Mouse (Mus musculus): ENCODE results near the gene Patj. TPM values are rescaled to one million over a fixed set of nuclear protein-coding genes. Genes with fewer than 3 reads are reported as not detected.

Patj gene
- total and polyA plus RNA-seq, 2 experiments from 2014 or later, result 11.6 to 24.6 TPM

DNA sequence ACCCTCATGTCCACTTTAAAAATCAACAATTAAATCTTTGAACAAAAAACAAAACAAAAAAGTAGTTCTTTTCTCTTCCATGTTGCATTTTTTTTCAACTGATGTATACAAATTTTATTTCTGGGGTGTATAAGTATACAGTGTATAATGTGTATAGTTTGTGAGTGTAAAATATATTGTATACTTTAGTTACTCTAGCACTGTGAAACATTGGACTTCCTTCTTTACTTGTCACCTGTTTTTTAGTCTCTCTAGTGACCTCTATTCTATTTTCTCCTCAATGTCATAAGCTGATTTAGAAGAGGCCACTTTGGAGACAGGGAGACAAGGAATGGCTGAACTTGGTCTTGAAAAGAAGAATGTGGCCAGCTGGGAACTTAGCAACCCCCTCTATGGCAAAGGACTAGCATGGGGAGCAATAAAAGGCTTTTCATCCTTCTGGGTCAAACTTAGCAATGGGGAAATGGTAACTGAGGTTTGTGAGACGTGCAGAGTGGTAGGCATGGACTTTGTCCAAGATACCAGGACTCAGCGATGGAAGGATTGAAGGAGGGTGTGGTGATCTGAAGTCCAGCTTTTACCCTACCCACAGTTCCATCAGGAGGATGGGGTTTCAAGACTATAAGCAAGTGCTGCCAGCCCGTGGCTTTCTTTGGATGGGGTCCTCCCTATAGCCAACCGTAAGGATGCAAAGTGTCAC is 54.1 kb downstream of the Patj start:
- DNase-seq (ENCODE audit: low spot score) (no peak), ATAC-seq (no peak)
- no peaks in the 10 kb centered on the region for H3K9me3 ChIP-seq (ENCODE audit: low read length)
- no peaks in the 10 kb centered on the region for H3K27me3 ChIP-seq (ENCODE audit: insufficient read depth, low read length)
- no peak overlapping the region for H3K9ac ChIP-seq (replicated peaks; ENCODE audit: low read length)
- H3K27ac ChIP-seq, result no peak overlapping the region
- no peaks in the 10 kb centered on the region for H3K4me1 ChIP-seq (ENCODE audit: insufficient read depth, low read length)
- no peak overlapping the region for H3K4me2 ChIP-seq (ENCODE audit: low read depth, low read length)
- no peaks in the 10 kb centered on the region for H3K36me3 ChIP-seq (ENCODE audit: insufficient read depth, low read length)
- no peak overlapping the region for H3K4me3 ChIP-seq (ENCODE audit: low read length)
- TF ChIP-seq CTCF (IDR thresholded peaks at IDR 0.05; ENCODE audit: low read depth), result no peak
- WGBS, result 75% methylated on average over 4 of the region's 4 CpGs

DNA sequence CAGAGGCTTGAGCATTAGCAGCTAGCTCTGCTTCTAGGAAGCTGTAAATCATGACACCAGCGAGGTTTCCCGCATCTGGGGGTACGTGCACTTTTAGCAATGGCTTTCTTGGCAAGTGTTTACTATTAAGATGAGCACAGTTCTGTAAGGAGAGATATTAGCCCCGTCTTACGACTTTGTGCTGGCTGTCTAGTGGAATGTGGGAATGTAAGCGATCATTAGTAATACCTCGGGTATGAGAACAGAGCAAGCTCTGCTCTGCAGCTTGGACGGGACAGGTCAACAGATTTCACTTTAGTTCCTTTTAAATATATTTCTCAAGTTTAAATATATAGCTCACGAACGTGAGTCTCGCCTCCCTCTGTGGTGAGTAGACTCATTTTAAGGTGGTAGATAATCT is 54.7 kb downstream of the Patj start:
- ATAC-seq (no peak), DNase-seq (ENCODE audit: low spot score) (no peak)
- no peak overlapping the region for H3K27ac ChIP-seq
- H3K9ac ChIP-seq (replicated peaks; ENCODE audit: low read length), result no peak overlapping the region
- WGBS, result 92% methylated on average over 11 of the region's 11 CpGs
- no peak overlapping the region for H3K4me3 ChIP-seq (ENCODE audit: low read length)
- no peak for TF ChIP-seq CTCF (IDR thresholded peaks at IDR 0.05; ENCODE audit: low read depth)
- no peaks in the 10 kb centered on the region for H3K27me3 ChIP-seq (ENCODE audit: insufficient read depth, low read length)
- H3K36me3 ChIP-seq (ENCODE audit: insufficient read depth, low read length), result no peaks in the 10 kb centered on the region
- no peaks in the 10 kb centered on the region for H3K9me3 ChIP-seq (ENCODE audit: low read length)
- no peak overlapping the region for H3K4me2 ChIP-seq (ENCODE audit: low read depth, low read length)
- no peaks in the 10 kb centered on the region for H3K4me1 ChIP-seq (ENCODE audit: insufficient read depth, low read length)

DNA sequence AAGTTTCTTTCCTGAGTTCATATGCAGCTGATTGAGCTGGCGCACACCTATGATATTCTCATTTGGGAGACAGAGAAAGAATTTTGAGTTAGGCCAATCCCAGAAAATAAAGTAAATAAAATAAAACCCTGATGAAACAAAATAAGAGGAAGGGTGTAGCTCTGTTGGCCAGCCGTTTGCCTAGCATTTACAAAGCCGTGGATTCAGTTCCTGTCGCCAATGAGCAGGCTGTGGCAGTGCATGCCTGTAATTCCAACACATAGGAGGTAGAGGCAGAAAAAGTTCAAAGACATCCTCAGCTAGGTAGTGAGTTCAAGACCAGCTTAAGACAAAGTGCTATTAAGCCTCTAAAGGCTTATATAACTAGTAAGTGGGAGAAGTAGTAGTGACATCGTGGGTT is 55.2 kb downstream of the Patj start:
- 84% methylated on average over 5 of the region's 5 CpGs for WGBS
- ATAC-seq (no peak), DNase-seq (ENCODE audit: low spot score) (no peak)
- no peaks in the 10 kb centered on the region for H3K36me3 ChIP-seq (ENCODE audit: insufficient read depth, low read length)
- H3K27ac ChIP-seq, result no peak overlapping the region
- H3K4me2 ChIP-seq (ENCODE audit: low read depth, low read length), result no peak overlapping the region
- H3K9ac ChIP-seq (replicated peaks; ENCODE audit: low read length), result no peak overlapping the region
- H3K4me1 ChIP-seq (ENCODE audit: insufficient read depth, low read length), result no peaks in the 10 kb centered on the region
- no peaks in the 10 kb centered on the region for H3K9me3 ChIP-seq (ENCODE audit: low read length)
- H3K4me3 ChIP-seq (ENCODE audit: low read length), result no peak overlapping the region
- H3K27me3 ChIP-seq (ENCODE audit: insufficient read depth, low read length), result no peaks in the 10 kb centered on the region
- TF ChIP-seq CTCF (IDR thresholded peaks at IDR 0.05; ENCODE audit: low read depth), result no peak

DNA sequence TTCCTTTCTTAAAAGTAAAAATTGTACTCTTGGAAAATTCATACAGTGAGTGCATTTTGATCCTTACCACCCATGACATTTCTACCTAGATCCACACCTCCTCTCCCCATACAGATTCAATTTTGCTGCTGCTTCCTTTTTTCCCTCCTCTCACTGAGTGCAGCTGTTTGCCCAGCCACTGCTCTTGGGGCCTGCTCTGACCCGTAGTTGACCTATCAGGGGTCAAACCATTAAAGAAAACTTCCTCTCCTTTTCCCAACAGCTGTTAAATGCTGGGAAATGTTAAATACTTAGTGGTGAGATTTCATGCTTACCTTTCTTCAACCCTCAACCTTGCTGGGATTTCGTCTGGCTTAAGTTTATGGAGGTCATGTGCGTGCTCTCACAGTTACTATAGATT is 55.7 kb downstream of the Patj start:
- no peak for DNase-seq (ENCODE audit: low spot score)
- Histone ChIP-seq H3K27me3 (ENCODE audit: insufficient read depth, low read length) (no peaks in the 10 kb centered on the region), H3K36me3 (ENCODE audit: insufficient read depth, low read length) (no peaks in the 10 kb centered on the region), H3K9ac (replicated peaks; ENCODE audit: low read length) (no peak overlapping the region), H3K4me3 (ENCODE audit: low read length) (no peak overlapping the region), H3K9me3 (ENCODE audit: low read length) (no peaks in the 10 kb centered on the region), H3K27ac (no peak overlapping the region), H3K4me1 (ENCODE audit: insufficient read depth, low read length) (no peaks in the 10 kb centered on the region), H3K4me2 (ENCODE audit: low read depth, low read length) (no peak overlapping the region)
- no peak for ATAC-seq
- 73% methylated on average over 3 of the region's 3 CpGs for WGBS
- no peak for TF ChIP-seq CTCF (IDR thresholded peaks at IDR 0.05; ENCODE audit: low read depth)

DNA sequence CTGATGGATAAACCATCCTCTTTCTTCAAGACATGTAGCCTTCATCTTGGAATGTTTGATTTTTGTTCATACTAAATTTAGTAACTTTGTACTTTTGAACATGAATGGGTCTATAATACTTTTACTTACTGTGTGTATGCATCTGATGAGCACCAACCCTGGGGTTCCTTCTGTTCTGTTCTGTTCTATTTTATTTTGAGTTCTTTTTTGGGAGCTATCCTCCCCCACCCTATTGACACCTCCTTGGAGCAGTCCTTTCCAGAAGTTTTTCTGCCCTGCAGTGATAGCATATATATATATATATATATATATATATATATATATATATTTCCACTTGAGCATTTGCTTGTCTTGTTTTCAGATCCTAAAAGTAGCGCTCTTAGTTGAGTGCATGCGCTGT is 57.1 kb downstream of the Patj start:
- DNase-seq (ENCODE audit: low spot score) (no peak), ATAC-seq (no peak)
- Histone ChIP-seq H3K27ac (no peak overlapping the region), H3K9me3 (ENCODE audit: low read length) (no peaks in the 10 kb centered on the region), H3K9ac (replicated peaks; ENCODE audit: low read length) (no peak overlapping the region), H3K36me3 (ENCODE audit: insufficient read depth, low read length) (no peaks in the 10 kb centered on the region), H3K4me2 (ENCODE audit: low read depth, low read length) (no peak overlapping the region), H3K27me3 (ENCODE audit: insufficient read depth, low read length) (no peaks in the 10 kb centered on the region), H3K4me1 (ENCODE audit: insufficient read depth, low read length) (no peaks in the 10 kb centered on the region), H3K4me3 (ENCODE audit: low read length) (no peak overlapping the region)
- no peak for TF ChIP-seq CTCF (IDR thresholded peaks at IDR 0.05; ENCODE audit: low read depth)
- 100% methylated on average over 2 of the region's 2 CpGs for WGBS

DNA sequence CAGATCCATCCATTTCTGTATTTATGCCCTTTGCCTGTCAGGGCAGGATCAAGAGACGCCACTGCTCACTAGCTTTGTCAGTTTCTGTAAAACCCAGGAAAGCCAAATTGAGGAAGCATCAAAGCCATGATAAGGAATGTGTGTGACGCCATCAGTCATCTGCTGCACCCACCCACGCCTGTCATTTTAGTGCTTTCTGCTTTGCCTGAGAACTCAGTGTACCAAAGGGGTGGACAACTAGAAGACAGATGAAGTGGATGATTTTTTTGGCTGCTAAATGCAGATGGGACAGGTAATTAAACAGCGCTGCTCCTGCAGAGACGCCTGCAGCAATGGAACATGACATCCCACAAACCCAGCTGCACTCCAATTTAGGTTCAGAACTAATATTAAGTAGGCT is 57.6 kb downstream of the Patj start:
- H3K9ac ChIP-seq (replicated peaks; ENCODE audit: low read length), result no peak overlapping the region
- no peaks in the 10 kb centered on the region for H3K4me1 ChIP-seq (ENCODE audit: insufficient read depth, low read length)
- no peaks in the 10 kb centered on the region for H3K27me3 ChIP-seq (ENCODE audit: insufficient read depth, low read length)
- DNase-seq (ENCODE audit: low spot score) (no peak), ATAC-seq (no peak)
- TF ChIP-seq CTCF (IDR thresholded peaks at IDR 0.05; ENCODE audit: low read depth), result no peak
- H3K36me3 ChIP-seq (ENCODE audit: insufficient read depth, low read length), result no peaks in the 10 kb centered on the region
- no peak overlapping the region for H3K4me3 ChIP-seq (ENCODE audit: low read length)
- WGBS, result 82% methylated on average over 5 of the region's 5 CpGs
- H3K9me3 ChIP-seq (ENCODE audit: low read length), result no peaks in the 10 kb centered on the region
- H3K4me2 ChIP-seq (ENCODE audit: low read depth, low read length), result no peak overlapping the region
- H3K27ac ChIP-seq, result no peak overlapping the region

DNA sequence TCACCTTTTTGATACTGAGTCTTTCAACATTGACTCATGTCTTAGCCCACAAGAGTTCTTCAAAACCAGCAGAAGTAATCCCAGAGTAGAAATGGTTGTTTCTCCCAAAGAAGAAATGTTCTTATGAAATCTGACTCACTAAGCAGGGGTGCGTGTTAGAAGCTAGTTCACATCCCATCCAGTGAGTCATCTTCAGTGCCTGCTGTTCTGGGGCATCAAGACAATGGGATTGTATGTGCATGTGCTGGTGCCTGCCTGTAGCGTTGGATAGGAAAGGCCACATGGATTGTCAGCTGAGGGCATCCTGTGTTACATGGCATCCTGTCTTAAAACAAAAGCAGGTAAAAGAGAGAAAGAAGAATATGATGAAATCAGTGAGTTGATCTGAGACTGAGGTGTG is 59.8 kb downstream of the Patj start:
- no peaks in the 10 kb centered on the region for H3K9me3 ChIP-seq (ENCODE audit: low read length)

More for the DNA sequence above, 59.8 kb downstream of the Patj start:
- ATAC-seq (no peak), DNase-seq (ENCODE audit: low spot score) (no peak)
- H3K27ac ChIP-seq, result no peak overlapping the region
- no peak overlapping the region for H3K4me2 ChIP-seq (ENCODE audit: low read depth, low read length)
- no peaks in the 10 kb centered on the region for H3K4me1 ChIP-seq (ENCODE audit: insufficient read depth, low read length)
- no peaks in the 10 kb centered on the region for H3K27me3 ChIP-seq (ENCODE audit: insufficient read depth, low read length)
- no peak overlapping the region for H3K4me3 ChIP-seq (ENCODE audit: low read length)
- no peak overlapping the region for H3K9ac ChIP-seq (replicated peaks; ENCODE audit: low read length)
- no peaks in the 10 kb centered on the region for H3K36me3 ChIP-seq (ENCODE audit: insufficient read depth, low read length)
- no peak for TF ChIP-seq CTCF (IDR thresholded peaks at IDR 0.05; ENCODE audit: low read depth)
- WGBS, result 89% methylated on average over 2 of the region's 2 CpGs

All from hindbrain, postnatal 0 days (tissue).